Mouse (Mus musculus) hematopoietic stem cell, adult 5-6 weeks (primary cell): ENCODE results near the gene Caskin1. TPM values are rescaled to one million over a fixed set of nuclear protein-coding genes. Genes with fewer than 3 reads are reported as not detected.
"Not testable (repeated sequence)": the region's sequence is repeated elsewhere in the genome, so short reads cannot be mapped to it uniquely, and the experiment has no call there.

Experiments
- ATAC-seq, 2 experiments: fragments of 125-278 bp in 1 of 2; replicated peaks in 1 of 2; 2 replicates each; pipeline ENCODE4 v1.8.0; 2016 to 2017; ENCODE audit warnings: inconsistent platforms in 2 of 2, mild to moderate bottlenecking in 2 of 2, moderate number of reproducible peaks in 2 of 2, low read depth in 1 of 2, moderate TSS enrichment in 1 of 2; ENCODE audit not compliant: low FRiP score in 2 of 2, poor library complexity in 2 of 2, severe bottlenecking in 2 of 2, insufficient read depth in 1 of 2, low TSS enrichment in 1 of 2
- total RNA-seq: library from RNA; stranded (forward); fragments of 172-1452, 232-1000 nt; gene quantifications from 2 replicates; pipeline ENCODE4 v1.2.3, GENCODE M21; 2017

The Caskin1 gene
- not detected in 2 replicates for total RNA-seq

GRCm38 (mm10) chr17:24488186-24488661 is at the start of gene Caskin1:
Caskin1 (plus strand) TSS chr17:24488601.
- peak in 1 of 2 experiments; percentile 14; a peak in 1 of 4 replicates for ATAC-seq

GRCm38 (mm10) chr17:24440377-24440776 is 48.0 kb upstream of the Caskin1 start:
- no peak for ATAC-seq

GRCm38 (mm10) chr17:24441148-24441547 is 47.3 kb upstream of the Caskin1 start:
- no peak for ATAC-seq

DNA sequence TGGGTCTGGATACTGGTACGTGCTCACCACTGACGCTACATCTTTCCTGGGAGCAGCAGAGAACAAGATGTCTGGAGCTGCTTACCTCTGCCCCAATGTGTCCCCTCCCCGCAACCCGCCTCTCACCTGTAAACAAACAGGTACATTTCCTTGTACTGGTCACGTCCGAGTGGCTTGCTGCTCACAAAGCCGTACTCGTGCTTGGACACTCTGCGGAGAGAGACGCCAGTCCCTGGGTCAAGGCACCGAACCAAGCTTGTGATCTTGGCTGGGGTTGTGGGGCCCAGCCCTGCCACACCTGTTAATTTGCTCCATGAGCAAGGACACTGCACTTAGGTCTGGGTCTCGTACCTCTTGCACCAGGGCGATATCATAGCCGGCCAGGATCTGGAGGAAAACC is 46.3 kb upstream of the Caskin1 start:
- ATAC-seq, result no peak

DNA sequence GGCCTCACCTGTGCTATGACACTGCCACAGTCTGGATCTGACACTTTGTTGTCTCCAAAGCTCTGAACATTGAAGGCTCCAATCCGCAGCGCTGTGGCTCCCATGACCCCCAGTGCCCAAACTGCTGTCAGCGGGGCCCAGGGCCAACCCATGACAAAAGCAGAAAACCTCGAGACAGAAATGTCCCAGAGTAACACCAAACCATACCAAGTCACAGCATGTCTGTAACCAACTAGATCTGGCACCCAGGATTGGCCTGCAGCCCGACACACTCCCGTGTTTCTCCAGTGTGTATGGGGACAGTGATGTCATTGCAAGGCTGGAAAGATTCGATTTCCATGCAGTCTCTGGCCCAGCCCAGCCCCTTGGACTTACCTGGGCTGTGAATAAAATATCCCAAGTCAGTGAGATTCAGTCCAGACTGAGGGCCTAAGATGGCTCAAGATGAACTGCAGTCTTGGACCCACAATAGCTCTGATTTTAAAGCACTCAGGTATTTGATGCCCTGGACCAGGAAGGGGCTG is 45.7 kb upstream of the Caskin1 start, which contains the start of gene Dnase1l2:
Dnase1l2 (minus strand) TSS at position 474 of the 524 bp plus-strand sequence.
- no peak for ATAC-seq

DNA sequence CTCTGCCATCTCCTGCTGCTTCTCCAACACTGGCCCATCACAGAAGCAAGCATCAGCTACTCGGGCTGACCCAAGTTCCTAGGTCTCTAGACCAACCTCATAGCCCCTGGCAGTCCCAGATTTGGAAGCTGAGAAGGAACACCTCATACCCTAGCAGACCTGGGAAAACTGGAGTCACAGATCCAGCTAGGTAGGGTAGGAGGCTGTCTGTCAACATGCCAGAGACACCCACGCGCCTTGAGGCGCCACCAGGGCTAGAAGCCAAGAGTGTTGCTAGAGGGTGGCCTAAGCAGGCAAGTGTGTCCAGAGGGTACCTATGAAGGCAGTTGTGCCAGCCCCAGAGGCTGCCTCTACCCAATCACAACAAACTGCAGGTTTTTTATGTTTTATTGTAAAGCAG is 45.0 kb upstream of the Caskin1 start:
- no peak for ATAC-seq

DNA sequence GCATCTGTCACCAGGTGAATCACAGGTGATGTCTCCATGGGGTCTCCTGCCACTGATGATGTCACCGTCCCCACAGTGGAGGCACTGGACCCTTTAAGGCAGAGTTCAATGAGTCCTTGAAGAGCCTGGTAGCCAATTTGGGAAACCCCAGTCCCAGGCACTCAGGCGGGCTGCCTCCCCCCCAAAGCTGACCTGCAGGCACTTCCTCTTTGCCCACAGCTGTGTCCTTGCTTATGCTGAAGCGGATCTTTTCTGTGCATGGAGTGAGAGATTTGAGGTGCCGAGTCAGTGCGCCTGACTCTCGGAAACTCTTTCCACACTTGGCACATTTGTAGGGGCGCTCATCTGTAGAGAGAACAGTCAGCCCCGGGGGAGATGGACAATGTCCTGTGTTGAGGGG is 41.8 kb upstream of the Caskin1 start:
- ATAC-seq, result peak; percentile 25 to 43

GRCm38 (mm10) chr17:24449507-24449906 is 38.9 kb upstream of the Caskin1 start:
- ATAC-seq, result no peak

DNA sequence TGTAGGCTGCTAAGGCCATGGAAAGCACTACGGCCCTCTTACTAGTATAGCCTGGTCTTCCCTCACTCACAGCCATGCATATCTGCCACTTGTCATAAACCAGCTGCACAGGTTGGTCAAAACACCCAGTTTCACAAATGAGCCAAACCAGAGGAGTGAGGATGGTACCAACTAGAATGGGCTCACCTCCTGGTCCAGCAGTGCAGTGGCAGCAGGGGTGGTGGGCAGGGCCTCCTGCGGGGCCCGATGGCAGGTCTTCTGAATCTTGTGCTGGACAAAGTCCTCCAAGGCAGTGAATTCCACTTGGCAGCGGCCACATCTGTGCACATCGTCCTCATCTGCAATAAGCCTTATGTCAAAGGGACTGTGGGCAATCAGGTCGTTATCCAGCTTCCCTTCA is 37.2 kb upstream of the Caskin1 start:
- ATAC-seq, result no peak

DNA sequence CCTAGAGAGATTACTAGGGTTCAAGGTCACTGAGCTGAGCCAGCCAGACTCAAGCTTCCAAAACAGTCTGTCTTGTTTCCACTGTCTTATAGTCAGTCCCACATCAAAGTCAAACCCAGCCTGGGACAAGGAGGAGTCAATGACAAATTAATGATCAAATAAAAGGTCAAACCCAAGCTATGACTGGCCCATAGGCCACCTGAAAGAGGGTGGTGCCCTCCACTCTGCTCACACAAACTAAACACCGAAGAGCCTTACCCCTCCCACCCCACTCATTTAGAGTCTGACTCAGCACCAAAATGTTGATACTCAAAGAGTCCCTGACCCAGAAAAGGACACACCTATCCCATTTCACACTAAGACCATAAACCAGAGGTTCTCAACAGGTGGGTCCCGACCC is 35.0 kb upstream of the Caskin1 start:
- no peak for ATAC-seq

DNA sequence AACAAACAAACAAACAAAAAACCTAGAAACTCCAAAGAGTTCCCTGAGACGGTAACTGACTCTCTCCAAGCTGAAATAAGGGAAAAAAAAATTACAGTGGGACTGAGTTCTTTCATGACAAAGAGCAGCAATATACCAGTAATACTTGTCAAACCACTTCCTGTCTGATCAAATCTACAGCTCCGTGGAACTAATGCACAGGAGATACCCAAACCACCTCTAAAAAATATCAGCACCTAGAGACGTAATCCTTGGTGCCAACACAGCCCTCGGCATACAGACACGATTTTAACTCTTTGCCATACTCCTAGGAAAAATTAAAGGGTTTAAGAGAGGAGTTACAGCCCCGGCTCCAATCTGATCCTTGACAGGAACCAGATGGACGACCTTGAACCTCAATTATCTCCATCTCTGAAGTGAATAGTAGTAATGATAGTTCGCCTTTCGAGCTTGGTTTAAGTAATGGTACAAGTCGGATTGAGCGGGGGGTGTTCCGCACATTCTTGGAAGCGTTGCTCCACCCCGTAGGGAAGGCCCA is 34.1 kb upstream of the Caskin1 start:
- peak; percentile 1; a peak in 1 of 4 replicates for ATAC-seq

GRCm38 (mm10) chr17:24454756-24455522 is 33.5 kb upstream of the Caskin1 start:
- peak; percentile 92 to 95 for ATAC-seq

GRCm38 (mm10) chr17:24455523-24456206 is 32.7 kb upstream of the Caskin1 start:
- ATAC-seq, result not testable (repeated sequence)

DNA sequence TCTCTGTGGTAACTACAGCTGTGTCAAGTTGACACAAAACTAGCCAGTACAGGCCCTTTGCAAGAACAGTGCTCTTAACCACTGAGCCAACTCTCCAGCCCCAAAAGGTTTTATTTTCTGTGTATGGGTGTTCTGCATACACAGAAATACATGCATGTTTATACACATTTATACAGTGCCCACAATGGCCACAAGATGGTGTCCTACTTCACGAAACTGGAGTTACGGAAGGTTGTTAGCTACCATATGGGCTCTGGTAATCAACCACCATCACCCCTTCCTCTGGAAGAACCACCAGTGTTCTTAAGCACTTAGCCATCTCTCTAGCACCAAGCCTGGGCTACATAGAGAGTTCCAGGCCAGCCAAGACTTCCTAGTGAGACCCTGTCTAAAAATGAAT is 26.8 kb upstream of the Caskin1 start:
- ATAC-seq, result peak; percentile 46 to 58; a peak in 1 of 4 replicates

- no peak for ATAC-seq
Observed at GRCm38 (mm10) chr17:24462932-24463331, 25.5 kb upstream of the Caskin1 start.

- ATAC-seq, result peak; percentile 62 to 89
Observed at GRCm38 (mm10) chr17:24463374-24464133, 24.8 kb upstream of the Caskin1 start.

GRCm38 (mm10) chr17:24468636-24469246 is 19.7 kb upstream of the Caskin1 start:
- no peak for ATAC-seq
